Mouse (Mus musculus) heart, postnatal 0 days (tissue): ENCODE results near the gene Snx29.

Source experiments
- CTCF ChIP-seq: IDR thresholded peaks from 2 replicates; pipeline ENCODE4 v1.5.1; 2016; ENCODE audit warnings: antibody characterized with exemption, control low read depth, low read depth
- EP300 ChIP-seq: IDR thresholded peaks from 2 replicates; pipeline ENCODE4 v1.6.1; 2016; ENCODE audit warnings: antibody characterized with exemption, low read depth

- TF ChIP-seq EP300: no peak
- TF ChIP-seq CTCF: no peak
Observed at GRCm38 (mm10) chr16:11626004-11626481, 303.3 kb downstream of the Snx29 start.
